Comparison of ENCODE assay signal across 11 mouse cellular contexts in genomic region chr6:37703946-37704345, GRCm38 (mm10).
"Had no signal": no experiment of that assay in that cellular context is flagged by ENCODE, and none has a peak within 500 bp of the region (broad histone marks: within the 10 kb centered on the region; RNA-seq: fewer than 3 reads in every experiment).

No protein-coding gene starts in this region.

- H3K36me3 ChIP-seq: liver, embryonic 13.5 days had no signal

- DNase-seq: kidney, adult 9 months; kidney, postnatal 14 days; kidney, postnatal 4 days; liver, embryonic 13.5 days; lung, adult 2 months; lung, postnatal 14 days; midbrain, embryonic 14.5 days; thymus, adult 18-20 months; thymus, postnatal 36 days had no signal

- H3K4me3 ChIP-seq: liver, embryonic 13.5 days; myocyte had no signal

- H3K27me3 ChIP-seq: liver, embryonic 13.5 days had no signal

- H3K9me3 ChIP-seq: liver, embryonic 13.5 days had no signal

- H3K27ac ChIP-seq: liver, embryonic 13.5 days; macrophage had no signal

- H3K4me1 ChIP-seq: liver, embryonic 13.5 days had no signal

- H3K4me2 ChIP-seq: liver, embryonic 13.5 days had no signal

- H3K9ac ChIP-seq: liver, embryonic 13.5 days had no signal
